Mouse (Mus musculus): Measurements from ENCODE around the gene Ado. TPM values are rescaled to one million over a fixed set of nuclear protein-coding genes. Genes with fewer than 3 reads are reported as not detected.

Ado gene
- total RNA-seq, 2 experiments from 2014 or later, result 41.0 to 44.4 TPM

Other genes starting within 250 kb of the Ado start
- gene Egr2, start 13.5 kb downstream of the Ado start, total RNA-seq (2021), result 1 to 10 TPM; 3.1 to 4.4 TPM

Measured in left cerebral cortex, postnatal 10 days (tissue).